Mouse (Mus musculus) granulocyte monocyte progenitor cell, adult 5-6 weeks (primary cell): ENCODE measurements at regions not wholly inside any gene's neighbourhood (a gene's known extent, or its start where the extent isn't known, plus 50 kb on each side); places are given as distances from the start of the nearest gene placed in this dataset.
A peak's percentile ranks its signal among the peaks of the same experiment; 100 is the strongest.

ENCODE experiments used
- ATAC-seq: replicated peaks from 2 replicates; pipeline ENCODE4 v1.8.0; 2016; ENCODE audit warnings: mild to moderate bottlenecking, moderate TSS enrichment, inconsistent platforms; ENCODE audit not compliant: poor library complexity, severe bottlenecking

- peak; percentile 92 for ATAC-seq
Observed at GRCm38 (mm10) chr12:8155566-8155965, 52.3 kb upstream of the Ldah start.
